Mouse (Mus musculus) Patski (cell line): Measurements from ENCODE around the gene Paqr8. TPM values are rescaled to one million over a fixed set of nuclear protein-coding genes. Genes with fewer than 3 reads are reported as not detected.
A peak's percentile ranks its signal among the peaks of the same experiment; 100 is the strongest.

ENCODE experiments used
- ATAC-seq: fragments of 100-300 bp; one replicate; pipeline ENCODE4 v1.8.0; 2021
- CTCF ChIA-PET: fragments of 350-600 bp; sonication (Branson Sonifier 250); formaldehyde crosslinking; loops from one replicate; lab custom pipeline; 2022; ENCODE audit warnings: inconsistent platforms; lab: Charles Lee
- POLR2A ChIA-PET: fragments of 350-600 bp; sonication (Branson Sonifier 250); formaldehyde crosslinking; loops from one replicate; lab custom pipeline; 2022; ENCODE audit warnings: antibody characterized with exemption, inconsistent platforms; lab: Charles Lee
- DNase-seq: peaks from one replicate; pipeline ENCODE4 v3.0.0-alpha.2; 2011; ENCODE audit warnings: low read depth, low spot score
- H3K27me3 ChIP-seq: fragments of 371-371 bp; one replicate; pipeline ENCODE4 v1.5.1; 2021
- CTCF ChIP-seq: fragments of 100-300 bp; IDR thresholded peaks from one replicate; pipeline ENCODE4 v1.5.1; 2021
- in situ Hi-C: fragments of 300-500 bp; cut with MboI; formaldehyde crosslinking; loops from 3 replicates; pipeline ENCODE4 v1.11.1; 2018; ENCODE audit warnings: low pct_unique_long_range_greater_than_20kb, mixed read lengths
- polyA plus RNA-seq: library from polyadenylated mRNA; unstranded; gene quantifications from one replicate; pipeline ENCODE4 v1.2.3, GENCODE M21; 2021

Paqr8 gene
- polyA plus RNA-seq, 1 experiment from 2014 or later, result 7.5 TPM

- TF ChIP-seq CTCF, result no peak
- ChIA-PET POLR2A (no interaction called here), CTCF (interaction anchor here (2.1 kb wide), 1 partner anchor 14 kb away, joined by 6 read pairs; no protein-coding TSS in a partner anchor)
- ATAC-seq, result no peak
- H3K27me3 ChIP-seq, result no peaks in the 10 kb centered on the region
- no peak for DNase-seq
- in situ Hi-C loops, result no loop called here
Measured at GRCm38 (mm10) chr1:20874061-20874460, 16.3 kb upstream of the Paqr8 start.

GRCm38 (mm10) chr1:20877355-20877754 lies 13.1 kb upstream of the Paqr8 start:
- POLR2A ChIA-PET, result no interaction called here
- in situ Hi-C loops, result no loop called here
- DNase-seq (no peak), ATAC-seq (peak; percentile 37)
- TF ChIP-seq CTCF, result no peak
- CTCF ChIA-PET, result interaction anchor here (0.9 kb wide), 2 partner anchors 9 to 16 kb away, joined by 3 to 4 read pairs; no protein-coding TSS in a partner anchor
- no peaks in the 10 kb centered on the region for H3K27me3 ChIP-seq

- H3K27me3 ChIP-seq, result no peaks in the 10 kb centered on the region
- ATAC-seq (no peak), DNase-seq (no peak)
- in situ Hi-C loops, result no loop called here
- ChIA-PET CTCF (no interaction called here), POLR2A (interaction anchor here (0.6 kb wide), 1 partner anchor 829 kb away, joined by 3 read pairs; no protein-coding TSS in a partner anchor)
- no peak for TF ChIP-seq CTCF
Measured at GRCm38 (mm10) chr1:20879361-20879760, 11.0 kb upstream of the Paqr8 start.

- ATAC-seq (no peak), DNase-seq (no peak)
- ChIA-PET CTCF (no interaction called here), POLR2A (no interaction called here)
- no peaks in the 10 kb centered on the region for H3K27me3 ChIP-seq
- no peak for TF ChIP-seq CTCF
- in situ Hi-C loops, result loop anchor here (10.0 kb wide), 1 partner anchor 268 kb away; the partner anchor contains the start of gene Pkhd1
Measured at GRCm38 (mm10) chr1:20883079-20883478, 7.3 kb upstream of the Paqr8 start.

- CTCF ChIA-PET, result interaction anchor here (1.0 to 1.9 kb wide), 3 partner anchors 9 to 87 kb away, joined by 3 to 7 read pairs (median 3); no protein-coding TSS in a partner anchor
- ATAC-seq (no peak), DNase-seq (no peak)
- no peaks in the 10 kb centered on the region for H3K27me3 ChIP-seq
- in situ Hi-C loops, result loop anchor here (10.0 kb wide), 1 partner anchor 275 kb away; the partner anchor contains the start of gene Pkhd1
- POLR2A ChIA-PET, result interaction anchor here (0.5 kb wide), 1 partner anchor 20 kb away, joined by 3 read pairs; no protein-coding TSS in a partner anchor
- no peak for TF ChIP-seq CTCF
Measured at GRCm38 (mm10) chr1:20889677-20890403, 566 bp upstream of the Paqr8 start.

- CTCF ChIA-PET, result interaction anchor here (0.5 to 1.9 kb wide), 6 partner anchors 10 to 276 kb away, joined by 3 to 7 read pairs (median 3); no protein-coding TSS in a partner anchor
- ATAC-seq (peak; percentile 63), DNase-seq (no peak)
- no peaks in the 10 kb centered on the region for H3K27me3 ChIP-seq
- TF ChIP-seq CTCF, result peak; percentile 75
- POLR2A ChIA-PET, result no interaction called here
- in situ Hi-C loops, result no loop called here
Measured at GRCm38 (mm10) chr1:20890941-20891399, 564 bp downstream of the Paqr8 start.

GRCm38 (mm10) chr1:20893059-20893458 lies 2.7 kb downstream of the Paqr8 start:
- in situ Hi-C loops, result no loop called here
- no peak for DNase-seq
- no peak for TF ChIP-seq CTCF
- POLR2A ChIA-PET, result no interaction called here
- H3K27me3 ChIP-seq, result no peaks in the 10 kb centered on the region
- CTCF ChIA-PET, result interaction anchor here (1.3 kb wide), 1 partner anchor 32 kb away, joined by 3 read pairs; no protein-coding TSS in a partner anchor
- ATAC-seq, result no peak

- POLR2A ChIA-PET, result no interaction called here
- in situ Hi-C loops, result no loop called here
- CTCF ChIA-PET, result no interaction called here
- no peak for ATAC-seq
- no peak for DNase-seq
- TF ChIP-seq CTCF, result no peak
- H3K27me3 ChIP-seq, result no peaks in the 10 kb centered on the region
Measured at GRCm38 (mm10) chr1:20898391-20898790, 8.0 kb downstream of the Paqr8 start.

- no peak for ATAC-seq
- DNase-seq, result no peak
- POLR2A ChIA-PET, result interaction anchor here (0.7 kb wide), 1 partner anchor 83 kb away, joined by 3 read pairs; no protein-coding TSS in a partner anchor
Measured at GRCm38 (mm10) chr1:20900336-20900735, 9.9 kb downstream of the Paqr8 start.

GRCm38 (mm10) chr1:20905501-20906127 lies 15.2 kb downstream of the Paqr8 start:
- TF ChIP-seq CTCF, result no peak
- no peak for DNase-seq
- in situ Hi-C loops, result no loop called here
- POLR2A ChIA-PET, result interaction anchor here (0.7 kb wide), 1 partner anchor 76 kb away, joined by 4 read pairs; no protein-coding TSS in a partner anchor
- no peak for ATAC-seq
- H3K27me3 ChIP-seq, result no peaks in the 10 kb centered on the region
- CTCF ChIA-PET, result no interaction called here

More at GRCm38 (mm10) chr1:20900336-20900735, 9.9 kb downstream of the Paqr8 start:
- CTCF ChIA-PET, result interaction anchor here (0.7 to 1.1 kb wide), 3 partner anchors 9 to 20 kb away, joined by 3 to 4 read pairs (median 3); no protein-coding TSS in a partner anchor
- TF ChIP-seq CTCF, result no peak
- H3K27me3 ChIP-seq, result no peaks in the 10 kb centered on the region
- in situ Hi-C loops, result no loop called here
